Mouse (Mus musculus): ENCODE results near the gene Prmt1. TPM values are rescaled to one million over a fixed set of nuclear protein-coding genes. Genes with fewer than 3 reads are reported as not detected.

The Prmt1 gene
- polyA plus RNA-seq, 1 experiment from 2014 or later: 449 TPM

GRCm38 (mm10) chr7:44970231-44970691 lies 16.1 kb downstream of the Prmt1 start:
- no peaks in the 10 kb centered on the region for H3K27me3 ChIP-seq (replicated peaks)
- peak overlapping the region; percentile 92 for H3K27ac ChIP-seq
- WGBS: under 1% methylated on average over 36 of the region's 36 CpGs
- H3K36me3 ChIP-seq: 0 out of 2 replicates have a peak, but pooled peaks cover 7% of the 10 kb centered on the region
- no peaks in the 10 kb centered on the region for H3K9me3 ChIP-seq
- peak; percentile 96 for ATAC-seq
- H3K4me2 ChIP-seq (replicated peaks): peak overlapping the region; percentile 92
- peak overlapping the region; percentile 62 for H3K9ac ChIP-seq
- peak overlapping the region; percentile 59 for H3K4me3 ChIP-seq (replicated peaks)
- H3K4me1 ChIP-seq (replicated peaks): peaks cover 24% of the 10 kb centered on the region

- peaks cover 10% of the 10 kb centered on the region for H3K4me1 ChIP-seq (replicated peaks)
- no peak overlapping the region for H3K4me3 ChIP-seq (replicated peaks)
- H3K9me3 ChIP-seq: no peaks in the 10 kb centered on the region
- H3K9ac ChIP-seq: no peak overlapping the region
- no peaks in the 10 kb centered on the region for H3K27me3 ChIP-seq (replicated peaks)
- 68% methylated on average over 15 of the region's 15 CpGs for WGBS
- ATAC-seq: no peak
- no peak overlapping the region for H3K27ac ChIP-seq
- H3K36me3 ChIP-seq: 0 out of 2 replicates have a peak, but pooled peaks cover 7% of the 10 kb centered on the region
- 0 out of 2 replicates have a peak overlapping the region, but pooled peaks have one; percentile 14 for H3K4me2 ChIP-seq (replicated peaks)
These were observed 19.7 kb downstream of the Prmt1 start for GRCm38 (mm10) chr7:44966638-44967037.

GRCm38 (mm10) chr7:44965975-44966374 lies 20.4 kb downstream of the Prmt1 start:
- Histone ChIP-seq H3K36me3 (0 out of 2 replicates have a peak, but pooled peaks cover 7% of the 10 kb centered on the region), H3K4me2 (replicated peaks) (no peak overlapping the region), H3K9ac (no peak overlapping the region), H3K27ac (no peak overlapping the region), H3K9me3 (no peaks in the 10 kb centered on the region), H3K4me1 (replicated peaks) (peaks cover 4% of the 10 kb centered on the region), H3K4me3 (replicated peaks) (no peak overlapping the region), H3K27me3 (replicated peaks) (no peaks in the 10 kb centered on the region)
- WGBS: 79% methylated on average over 7 of the region's 7 CpGs
- no peak for ATAC-seq

GRCm38 (mm10) chr7:44964990-44965389 lies 21.4 kb downstream of the Prmt1 start:
- Histone ChIP-seq H3K9me3 (no peaks in the 10 kb centered on the region), H3K27ac (no peak overlapping the region), H3K9ac (no peak overlapping the region), H3K27me3 (replicated peaks) (no peaks in the 10 kb centered on the region), H3K36me3 (0 out of 2 replicates have a peak, but pooled peaks cover 7% of the 10 kb centered on the region), H3K4me2 (replicated peaks) (no peak overlapping the region), H3K4me3 (replicated peaks) (no peak overlapping the region), H3K4me1 (replicated peaks) (0 out of 2 replicates have a peak, but pooled peaks cover 2% of the 10 kb centered on the region)
- no peak for ATAC-seq
- WGBS: 94% methylated on average over 13 of the region's 13 CpGs

- Histone ChIP-seq H3K4me3 (replicated peaks) (no peak overlapping the region), H3K4me1 (replicated peaks) (0 out of 2 replicates have a peak, but pooled peaks cover 2% of the 10 kb centered on the region), H3K27ac (no peak overlapping the region), H3K4me2 (replicated peaks) (no peak overlapping the region), H3K27me3 (replicated peaks) (no peaks in the 10 kb centered on the region), H3K9me3 (no peaks in the 10 kb centered on the region), H3K36me3 (0 out of 2 replicates have a peak, but pooled peaks cover 7% of the 10 kb centered on the region), H3K9ac (no peak overlapping the region)
- WGBS: 91% methylated on average over 5 of the region's 5 CpGs
- no peak for ATAC-seq
These were observed 23.5 kb downstream of the Prmt1 start for GRCm38 (mm10) chr7:44962831-44963230.

DNA sequence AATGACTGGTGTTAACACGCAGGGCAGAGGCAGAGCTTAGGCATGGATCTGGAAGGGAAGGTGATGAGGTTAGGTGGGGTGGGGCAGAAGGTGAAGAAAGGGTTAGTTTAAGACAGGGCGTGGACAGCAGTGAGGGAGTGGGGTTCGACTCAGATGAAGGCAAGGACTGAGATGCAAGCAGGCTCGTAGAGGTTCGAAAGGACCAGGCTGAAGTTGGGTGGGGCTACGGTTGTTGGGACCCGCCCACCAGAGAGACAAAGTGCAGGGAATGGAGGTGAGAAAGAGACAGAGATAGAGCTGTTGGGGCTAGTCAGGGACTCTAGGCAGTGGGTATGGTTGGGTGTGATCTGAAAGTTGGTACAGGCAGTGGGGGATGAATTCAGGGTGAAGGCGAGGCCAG lies 24.0 kb downstream of the Prmt1 start:
- WGBS: 54% methylated on average over 8 of the region's 8 CpGs
- Histone ChIP-seq H3K4me3 (replicated peaks) (no peak overlapping the region), H3K27me3 (replicated peaks) (no peaks in the 10 kb centered on the region), H3K9ac (no peak overlapping the region), H3K9me3 (no peaks in the 10 kb centered on the region), H3K36me3 (0 out of 2 replicates have a peak, but pooled peaks cover 7% of the 10 kb centered on the region), H3K27ac (no peak overlapping the region), H3K4me2 (replicated peaks) (no peak overlapping the region), H3K4me1 (replicated peaks) (no peaks in the 10 kb centered on the region)
- ATAC-seq: peak; percentile 34; the same call in 1 of the 2 replicates

DNA sequence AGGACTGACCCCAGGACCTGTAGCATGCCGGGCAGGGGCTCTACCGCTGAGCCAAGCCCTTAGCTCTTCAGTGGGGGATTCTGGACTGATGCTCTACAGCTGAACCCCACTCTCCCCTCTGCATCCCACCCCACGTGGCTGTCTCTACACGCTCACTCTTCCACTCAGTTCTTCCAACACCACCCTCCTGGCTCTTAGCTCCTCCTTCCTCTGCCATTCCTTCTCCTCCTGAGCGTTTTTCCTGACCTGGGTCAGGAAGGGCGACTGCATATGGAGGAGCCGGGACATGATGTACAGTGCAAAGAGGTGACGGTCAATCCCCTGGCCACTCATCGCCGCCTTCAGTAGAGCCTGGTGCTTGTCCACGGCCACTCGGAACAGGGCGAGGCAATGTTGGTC lies 25.9 kb downstream of the Prmt1 start:
- H3K9ac ChIP-seq: no peak overlapping the region
- no peaks in the 10 kb centered on the region for H3K4me1 ChIP-seq (replicated peaks)
- H3K4me2 ChIP-seq (replicated peaks): no peak overlapping the region
- H3K27me3 ChIP-seq (replicated peaks): no peaks in the 10 kb centered on the region
- 90% methylated on average over 13 of the region's 13 CpGs for WGBS
- H3K4me3 ChIP-seq (replicated peaks): no peak overlapping the region
- H3K36me3 ChIP-seq: no peaks in the 10 kb centered on the region
- ATAC-seq: no peak
- H3K27ac ChIP-seq: no peak overlapping the region
- no peaks in the 10 kb centered on the region for H3K9me3 ChIP-seq

DNA sequence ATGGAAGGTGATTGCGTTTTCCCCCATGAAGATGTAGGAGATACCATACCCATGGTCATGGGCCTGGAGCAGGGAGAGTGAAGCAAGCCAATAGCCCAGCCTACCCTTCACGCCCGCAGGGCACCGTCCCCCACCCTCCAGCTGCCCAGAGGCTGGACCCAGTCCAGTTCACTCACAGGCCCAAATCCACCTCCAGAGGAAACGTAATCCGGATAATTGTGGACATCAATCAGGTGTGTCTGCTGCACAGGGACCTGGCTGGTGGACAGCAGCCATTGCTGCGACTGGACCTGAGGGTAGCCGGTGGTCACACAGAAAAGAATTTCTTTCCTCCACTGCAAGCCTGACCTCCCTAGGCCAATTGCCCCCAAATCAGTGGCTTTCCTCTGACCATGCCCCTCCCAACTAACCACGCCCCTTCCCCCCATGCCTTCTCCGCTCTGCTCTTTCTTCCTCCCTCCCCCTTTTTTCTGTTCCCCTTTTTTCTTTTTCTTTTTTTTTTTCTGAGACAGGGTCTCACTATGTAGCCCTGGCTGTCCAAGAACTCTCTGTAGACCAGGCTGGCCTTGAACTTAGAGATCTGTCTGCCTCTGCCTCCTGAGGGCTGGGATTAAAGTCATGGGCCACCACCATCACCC lies 26.4 kb downstream of the Prmt1 start:
- WGBS: 78% methylated on average over 10 of the region's 10 CpGs
- no peak overlapping the region for H3K27ac ChIP-seq
- H3K9ac ChIP-seq: no peak overlapping the region
- H3K4me1 ChIP-seq (replicated peaks): no peaks in the 10 kb centered on the region
- ATAC-seq: no peak
- H3K4me3 ChIP-seq (replicated peaks): no peak overlapping the region
- H3K4me2 ChIP-seq (replicated peaks): no peak overlapping the region
- no peaks in the 10 kb centered on the region for H3K27me3 ChIP-seq (replicated peaks)
- H3K9me3 ChIP-seq: no peaks in the 10 kb centered on the region
- no peaks in the 10 kb centered on the region for H3K36me3 ChIP-seq

DNA sequence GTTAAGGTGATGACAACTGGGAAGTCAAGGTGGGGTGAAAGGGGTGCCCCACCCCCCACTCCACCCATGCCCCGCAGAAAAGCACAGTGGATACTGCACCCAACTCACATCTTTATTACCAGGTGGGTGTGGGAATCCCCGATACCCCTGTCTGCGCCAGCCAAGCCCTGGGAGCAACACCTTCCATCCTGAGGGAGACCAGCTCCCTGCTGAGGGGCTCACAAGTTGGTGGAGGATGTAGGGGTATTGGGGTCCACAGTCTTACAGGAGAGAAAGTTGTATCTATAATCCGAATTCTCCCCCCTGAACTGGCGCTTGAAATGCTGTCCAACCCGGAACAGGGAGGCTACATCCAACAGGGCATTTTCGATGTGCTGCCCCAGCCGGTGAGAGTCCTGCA lies 27.1 kb downstream of the Prmt1 start:
- WGBS: 85% methylated on average over 8 of the region's 8 CpGs
- Histone ChIP-seq H3K27ac (no peak overlapping the region), H3K4me1 (replicated peaks) (no peaks in the 10 kb centered on the region), H3K27me3 (replicated peaks) (no peaks in the 10 kb centered on the region), H3K4me2 (replicated peaks) (no peak overlapping the region), H3K36me3 (no peaks in the 10 kb centered on the region), H3K9me3 (no peaks in the 10 kb centered on the region), H3K4me3 (replicated peaks) (no peak overlapping the region), H3K9ac (no peak overlapping the region)
- no peak for ATAC-seq

DNA sequence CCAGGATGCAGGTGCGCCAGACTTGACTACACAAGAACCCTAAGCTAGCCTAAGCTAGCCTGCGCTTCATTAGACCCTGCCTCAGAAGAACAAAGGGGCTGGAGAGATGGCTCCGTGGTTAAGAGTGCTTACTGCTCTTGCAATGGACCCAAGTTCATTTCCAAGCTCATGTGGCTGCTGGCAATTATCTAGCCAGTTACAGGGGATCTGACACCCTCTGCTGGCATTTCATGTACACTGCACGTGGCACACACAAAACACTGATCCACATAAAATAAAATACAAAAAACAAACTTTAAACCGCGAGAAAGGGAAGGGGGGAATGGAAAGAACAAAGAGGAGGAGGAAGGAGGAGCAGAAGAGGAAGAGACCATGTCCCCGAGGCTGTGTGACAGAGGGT lies 28.2 kb downstream of the Prmt1 start:
- H3K27ac ChIP-seq: no peak overlapping the region
- H3K4me2 ChIP-seq (replicated peaks): no peak overlapping the region
- no peak overlapping the region for H3K9ac ChIP-seq
- no peak for ATAC-seq
- no peaks in the 10 kb centered on the region; the same call in 1 of the 2 replicates for H3K27me3 ChIP-seq (replicated peaks)
- H3K4me1 ChIP-seq (replicated peaks): no peaks in the 10 kb centered on the region
- no peaks in the 10 kb centered on the region for H3K36me3 ChIP-seq
- H3K4me3 ChIP-seq (replicated peaks): no peak overlapping the region
- H3K9me3 ChIP-seq: no peaks in the 10 kb centered on the region
- 53% methylated on average over 7 of the region's 7 CpGs for WGBS

- Histone ChIP-seq H3K4me2 (replicated peaks) (no peak overlapping the region), H3K9ac (no peak overlapping the region), H3K27me3 (replicated peaks) (no peaks in the 10 kb centered on the region; the same call in 1 of the 2 replicates), H3K4me3 (replicated peaks) (no peak overlapping the region), H3K9me3 (no peaks in the 10 kb centered on the region), H3K27ac (no peak overlapping the region), H3K36me3 (no peaks in the 10 kb centered on the region), H3K4me1 (replicated peaks) (peaks cover 8% of the 10 kb centered on the region; the same call in 1 of the 2 replicates)
- ATAC-seq: no peak
- WGBS: 74% methylated on average over 20 of the region's 20 CpGs
These were observed 29.1 kb downstream of the Prmt1 start for GRCm38 (mm10) chr7:44957183-44957835.

- H3K4me1 ChIP-seq (replicated peaks): peaks cover 13% of the 10 kb centered on the region; the same call in 1 of the 2 replicates
- H3K36me3 ChIP-seq: no peaks in the 10 kb centered on the region
- 57% methylated on average over 6 of the region's 6 CpGs for WGBS
- H3K4me3 ChIP-seq (replicated peaks): no peak overlapping the region
- no peak for ATAC-seq
- H3K9ac ChIP-seq: no peak overlapping the region
- no peaks in the 10 kb centered on the region for H3K9me3 ChIP-seq
- peaks cover under 1% of the 10 kb centered on the region; the same call in 1 of the 2 replicates for H3K27me3 ChIP-seq (replicated peaks)
- H3K27ac ChIP-seq: no peak overlapping the region
- H3K4me2 ChIP-seq (replicated peaks): no peak overlapping the region
These were observed 30.1 kb downstream of the Prmt1 start for GRCm38 (mm10) chr7:44956266-44956665.

All from intestine, embryonic 15.5 days (tissue).